Mouse (Mus musculus) embryonic facial prominence, embryonic 14.5 days (tissue): ENCODE measurements at regions not wholly inside any gene's neighbourhood (a gene's known extent, or its start where the extent isn't known, plus 50 kb on each side); places are given as distances from the start of the nearest gene placed in this dataset.
A peak's percentile ranks its signal among the peaks of the same experiment; 100 is the strongest.

Experiments
- ATAC-seq: fragments of 200-750 bp; cut with Nextera tagmentation; 2 replicates; pipeline ENCODE4 v1.8.0; 2017; ENCODE audit warnings: low read depth, moderate number of reproducible peaks, moderate TSS enrichment
- DNase-seq: peaks from one replicate; pipeline ENCODE4 v3.0.0-alpha.2; 2015; ENCODE audit warnings: low spot score
- H3K27ac ChIP-seq: fragments of 300-500 bp; sonication (generic); replicated peaks from 2 replicates; pipeline ENCODE4 v1.5.1; 2014; ENCODE audit warnings: low read depth, mild to moderate bottlenecking, low read length, moderate library complexity
- H3K27me3 ChIP-seq: fragments of 300-500 bp; sonication (generic); replicated peaks from 2 replicates; pipeline ENCODE4 v1.6.1; 2014; ENCODE audit warnings: low read length; ENCODE audit not compliant: control insufficient read depth, insufficient read depth
- H3K36me3 ChIP-seq: fragments of 300-500 bp; sonication (generic); 2 replicates; pipeline ENCODE4 v1.6.1; 2014; ENCODE audit warnings: low read length, mixed read lengths; ENCODE audit not compliant: control insufficient read depth, insufficient read depth
- H3K4me1 ChIP-seq: fragments of 300-500 bp; sonication (generic); 2 replicates; pipeline ENCODE4 v1.6.1; 2014; ENCODE audit warnings: antibody characterized with exemption, low read length; ENCODE audit not compliant: control insufficient read depth, insufficient read depth
- H3K4me2 ChIP-seq: fragments of 300-500 bp; sonication (generic); 2 replicates; pipeline ENCODE4 v1.6.1; 2014; ENCODE audit warnings: low read depth, mild to moderate bottlenecking, low read length, moderate library complexity, mixed read lengths
- H3K4me3 ChIP-seq: fragments of 300-500 bp; sonication (generic); 2 replicates; pipeline ENCODE4 v1.5.1; 2014; ENCODE audit warnings: low read depth, mild to moderate bottlenecking, low read length
- H3K9ac ChIP-seq: fragments of 300-500 bp; sonication (generic); 2 replicates; pipeline ENCODE4 v1.6.1; 2014; ENCODE audit warnings: low read depth, mild to moderate bottlenecking, low read length, moderate library complexity, mixed read lengths
- H3K9me3 ChIP-seq: fragments of 300-500 bp; sonication (generic); 2 replicates; pipeline ENCODE4 v1.6.1; 2016; ENCODE audit warnings: low read length; ENCODE audit not compliant: control insufficient read depth
- WGBS: fragments of 180-500 bp; shearing (Covaris S2); extraction: QIAGEN DNeasy Blood & Tissue Kit; methylation state at CpG from one replicate; pipeline ENCODE4 v1.1.7; 2014; 5-methylcytosine and 5-hydroxymethylcytosine counted together

DNA sequence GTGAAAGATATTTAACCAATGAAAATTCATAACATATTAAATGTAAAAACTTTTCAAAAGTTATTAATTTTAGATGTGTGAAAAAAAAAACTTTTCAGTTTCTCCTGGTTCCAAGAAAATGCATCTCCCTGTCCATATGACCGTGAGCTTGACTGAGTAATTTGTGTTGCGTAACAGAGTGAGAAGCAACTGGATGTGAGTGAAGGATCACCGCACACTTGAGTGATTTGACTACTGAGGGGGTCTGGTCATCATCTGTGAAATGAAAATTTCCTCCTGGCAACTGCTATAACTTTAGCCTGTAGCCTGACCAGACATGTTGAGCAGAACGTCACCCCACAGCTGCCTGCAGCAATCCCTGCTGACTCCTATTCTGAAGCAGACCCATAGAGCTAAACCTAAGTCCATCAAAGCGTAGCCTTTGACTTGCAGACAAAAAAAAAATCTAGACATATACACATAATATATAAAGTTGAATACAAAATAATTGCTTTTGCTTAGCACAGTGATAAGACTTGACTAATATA lies 461.2 kb downstream of the Brinp3 start:
- Histone ChIP-seq H3K4me3 (no peak overlapping the region), H3K27me3 (no peaks in the 10 kb centered on the region), H3K36me3 (no peaks in the 10 kb centered on the region), H3K9me3 (no peaks in the 10 kb centered on the region), H3K4me2 (no peak overlapping the region), H3K9ac (no peak overlapping the region), H3K4me1 (no peaks in the 10 kb centered on the region), H3K27ac (no peak overlapping the region)
- no peak for ATAC-seq
- WGBS, result 67% methylated on average over 5 of the region's 5 CpGs
- DNase-seq, result no peak

GRCm38 (mm10) chr1:146956347-146956746 lies 461.8 kb downstream of the Brinp3 start:
- H3K4me2 ChIP-seq, result no peak overlapping the region
- no peak overlapping the region for H3K9ac ChIP-seq
- ATAC-seq (no peak), DNase-seq (no peak)
- H3K27ac ChIP-seq, result no peak overlapping the region
- no peaks in the 10 kb centered on the region for H3K4me1 ChIP-seq
- H3K9me3 ChIP-seq, result no peaks in the 10 kb centered on the region
- H3K36me3 ChIP-seq, result no peaks in the 10 kb centered on the region
- no peaks in the 10 kb centered on the region for H3K27me3 ChIP-seq
- H3K4me3 ChIP-seq, result no peak overlapping the region

- WGBS, result 79% methylated on average over 3 of the region's 3 CpGs
- Histone ChIP-seq H3K27me3 (no peaks in the 10 kb centered on the region), H3K9ac (no peak overlapping the region), H3K36me3 (no peaks in the 10 kb centered on the region), H3K9me3 (no peaks in the 10 kb centered on the region), H3K4me2 (no peak overlapping the region), H3K4me1 (no peaks in the 10 kb centered on the region), H3K4me3 (no peak overlapping the region), H3K27ac (no peak overlapping the region)
- DNase-seq, result no peak
- ATAC-seq, result no peak
These were observed 465.9 kb downstream of the Brinp3 start for GRCm38 (mm10) chr1:146960448-146960847.

- no peak overlapping the region for H3K4me3 ChIP-seq
- H3K4me2 ChIP-seq, result no peak overlapping the region
- no peaks in the 10 kb centered on the region for H3K9me3 ChIP-seq
- H3K4me1 ChIP-seq, result no peaks in the 10 kb centered on the region
- H3K9ac ChIP-seq, result no peak overlapping the region
- ATAC-seq (no peak), DNase-seq (no peak)
- no peaks in the 10 kb centered on the region for H3K36me3 ChIP-seq
- H3K27me3 ChIP-seq, result no peaks in the 10 kb centered on the region
- H3K27ac ChIP-seq, result no peak overlapping the region
These were observed 473.0 kb downstream of the Brinp3 start for GRCm38 (mm10) chr1:146967534-146967933.

DNA sequence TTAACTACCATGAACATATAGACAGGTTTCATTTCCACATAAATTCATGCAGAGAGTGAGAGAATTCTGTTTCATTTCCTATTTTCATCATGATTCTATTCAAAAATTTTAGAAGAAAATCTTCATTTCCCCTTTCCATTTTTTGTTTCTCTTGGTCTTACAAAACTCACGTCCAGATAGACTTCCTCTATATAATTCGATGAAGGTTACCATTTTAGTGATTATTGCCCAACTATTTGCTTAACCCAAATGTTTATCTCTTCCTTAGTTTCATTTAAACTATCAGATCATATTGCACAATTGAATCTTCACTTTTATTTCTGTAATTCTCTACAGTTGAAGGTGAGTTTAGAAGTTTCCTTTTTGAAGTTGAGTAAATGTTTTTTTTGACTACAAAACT lies 473.4 kb downstream of the Brinp3 start:
- H3K27me3 ChIP-seq, result no peaks in the 10 kb centered on the region
- H3K9ac ChIP-seq, result no peak overlapping the region
- no peaks in the 10 kb centered on the region for H3K9me3 ChIP-seq
- H3K27ac ChIP-seq, result no peak overlapping the region
- H3K4me2 ChIP-seq, result no peak overlapping the region
- H3K36me3 ChIP-seq, result no peaks in the 10 kb centered on the region
- DNase-seq (no peak), ATAC-seq (no peak)
- no peak overlapping the region for H3K4me3 ChIP-seq
- H3K4me1 ChIP-seq, result no peaks in the 10 kb centered on the region
- WGBS, result 79% methylated on average over 2 of the region's 2 CpGs

- DNase-seq (no peak), ATAC-seq (no peak)
- Histone ChIP-seq H3K4me3 (no peak overlapping the region), H3K9ac (no peak overlapping the region), H3K4me1 (no peaks in the 10 kb centered on the region), H3K27ac (no peak overlapping the region), H3K9me3 (no peaks in the 10 kb centered on the region), H3K36me3 (no peaks in the 10 kb centered on the region), H3K4me2 (no peak overlapping the region), H3K27me3 (no peaks in the 10 kb centered on the region)
- 65% methylated on average over 5 of the region's 5 CpGs for WGBS
These were observed 489.1 kb downstream of the Brinp3 start for GRCm38 (mm10) chr1:146983433-146984186.

GRCm38 (mm10) chr1:147000018-147000417 lies 505.5 kb downstream of the Brinp3 start:
- H3K27me3 ChIP-seq, result no peaks in the 10 kb centered on the region
- H3K27ac ChIP-seq, result no peak overlapping the region
- H3K4me1 ChIP-seq, result no peaks in the 10 kb centered on the region
- H3K9me3 ChIP-seq, result no peaks in the 10 kb centered on the region
- H3K9ac ChIP-seq, result no peak overlapping the region
- H3K36me3 ChIP-seq, result no peaks in the 10 kb centered on the region
- 58% methylated on average over 2 of the region's 2 CpGs for WGBS
- no peak overlapping the region for H3K4me3 ChIP-seq
- no peak for DNase-seq
- ATAC-seq, result no peak
- H3K4me2 ChIP-seq, result no peak overlapping the region

- Histone ChIP-seq H3K4me1 (no peaks in the 10 kb centered on the region), H3K9ac (no peak overlapping the region), H3K9me3 (no peaks in the 10 kb centered on the region), H3K27me3 (no peaks in the 10 kb centered on the region), H3K36me3 (no peaks in the 10 kb centered on the region), H3K4me2 (no peak overlapping the region), H3K27ac (no peak overlapping the region), H3K4me3 (no peak overlapping the region)
- DNase-seq, result no peak
- no peak for ATAC-seq
- 29% methylated on average over 2 of the region's 2 CpGs for WGBS
These were observed 553.2 kb downstream of the Brinp3 start for GRCm38 (mm10) chr1:147047714-147048113.

DNA sequence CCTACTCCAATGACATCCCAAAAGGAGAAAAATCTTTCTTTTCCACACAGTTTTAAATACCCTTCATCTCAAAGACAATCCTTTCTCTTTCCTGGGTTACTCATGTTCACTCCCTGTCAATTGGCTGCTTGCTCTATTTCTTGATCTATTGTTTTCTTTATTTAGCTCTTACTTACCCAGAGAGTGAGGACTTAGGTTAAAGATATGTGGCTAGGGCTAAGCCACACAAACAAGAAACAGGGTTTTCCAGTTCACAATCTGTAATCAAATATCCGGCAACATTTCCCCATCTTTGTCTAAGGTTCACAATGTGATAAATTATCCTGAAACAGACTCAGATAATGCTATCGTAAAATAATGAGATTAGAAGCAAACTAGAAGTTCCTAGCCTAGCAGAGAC lies 563.9 kb downstream of the Brinp3 start:
- Histone ChIP-seq H3K9me3 (no peaks in the 10 kb centered on the region), H3K4me1 (no peaks in the 10 kb centered on the region), H3K4me2 (no peak overlapping the region), H3K27ac (no peak overlapping the region), H3K9ac (no peak overlapping the region), H3K27me3 (no peaks in the 10 kb centered on the region), H3K4me3 (no peak overlapping the region), H3K36me3 (no peaks in the 10 kb centered on the region)
- ATAC-seq (peak; percentile 67; the same call in 1 of the 2 replicates), DNase-seq (no peak)
- WGBS, result 66% methylated on average over 2 of the region's 2 CpGs
